Mouse (Mus musculus) brain, embryonic 14.5 days (tissue): Measurements from ENCODE around the gene Hist2h3c1.

Experiments used
- CTCF ChIP-seq: fragments of 200-500 bp; IDR thresholded peaks from 2 replicates; pipeline ENCODE4 v1.5.1; 2012; ENCODE audit warnings: inconsistent platforms, mild to moderate bottlenecking, moderate library complexity, borderline replicate concordance; ENCODE audit not compliant: insufficient read depth, insufficient read length; ENCODE audit errors: extremely low read depth
- POLR2A ChIP-seq: fragments of 200-500 bp; IDR thresholded peaks from 2 replicates; pipeline ENCODE4 v1.6.1; 2012; ENCODE audit warnings: mild to moderate bottlenecking, inconsistent platforms, borderline replicate concordance; ENCODE audit not compliant: poor library complexity, insufficient read depth, insufficient read length, severe bottlenecking; ENCODE audit errors: extremely low read depth

DNA sequence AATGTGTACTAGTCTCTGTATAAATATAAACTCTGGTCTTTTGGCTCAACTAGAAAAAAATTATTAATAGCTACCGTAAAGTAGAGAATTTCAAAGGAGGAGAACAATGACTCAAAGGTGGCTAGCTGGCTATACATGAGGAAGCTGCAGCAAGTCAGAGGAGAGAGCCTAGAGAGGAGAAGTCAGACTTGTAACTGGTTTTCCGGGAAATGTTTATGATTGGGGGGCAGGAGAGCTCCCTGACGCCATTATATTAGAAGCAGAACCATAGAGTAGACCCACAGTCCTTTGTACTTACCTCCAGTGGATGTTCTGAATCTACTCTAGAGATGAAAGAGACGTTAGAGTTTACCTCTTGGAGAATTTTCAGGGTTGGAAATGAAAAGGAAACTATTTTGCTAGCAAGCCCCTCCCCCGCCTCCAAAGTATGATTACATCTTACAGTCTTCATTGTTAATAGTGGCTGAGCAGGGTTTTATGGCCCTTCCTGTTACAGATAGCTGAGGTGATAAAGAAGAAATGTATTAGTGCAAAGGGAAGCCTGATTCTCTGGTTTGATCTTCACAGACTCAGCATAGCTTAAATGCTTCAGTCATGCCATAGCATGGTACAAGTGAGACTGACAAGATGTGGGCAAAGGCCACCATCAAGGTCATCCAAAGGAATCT is 9.6 kb downstream of the Hist2h3c1 start:
- no peak for TF ChIP-seq POLR2A
- TF ChIP-seq CTCF: no peak
